Mouse (Mus musculus) urinary bladder, postnatal 25 days (tissue): ENCODE results near the gene Pbx4.
A peak's percentile ranks its signal among the peaks of the same experiment; 100 is the strongest.

Experiments used
- DNase-seq: peaks from one replicate; pipeline ENCODE4 v3.0.0; 2022; ENCODE audit warnings: low spot score

Gene Pbx4

DNA sequence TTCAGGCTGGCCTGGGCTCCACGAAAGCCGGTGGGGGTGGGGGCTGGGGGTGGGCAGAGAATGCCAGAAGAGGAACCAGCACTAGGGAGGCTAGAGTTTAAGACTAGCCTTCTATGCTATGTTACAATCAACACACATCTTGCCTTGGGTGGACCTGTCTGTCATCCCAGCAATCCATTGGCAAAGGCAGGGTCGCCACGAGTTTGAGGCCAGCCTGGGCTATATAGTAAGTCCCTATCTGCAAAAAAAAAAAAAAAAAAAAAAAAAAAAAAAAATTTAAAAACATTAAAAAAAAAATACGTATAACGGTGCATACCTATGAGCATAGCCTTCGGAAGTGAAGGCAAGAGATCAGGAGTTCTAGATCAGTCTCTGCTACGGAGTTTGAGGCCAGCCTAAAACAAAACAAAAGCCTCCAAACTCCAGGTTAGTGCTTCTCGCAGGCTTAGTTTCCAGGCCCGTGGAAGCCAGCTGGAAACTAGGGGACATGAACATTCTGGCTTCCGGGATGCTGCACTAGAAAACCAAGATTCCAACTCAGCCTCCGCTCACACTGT, 68.7 kb downstream of the Pbx4 start:
- DNase-seq = no peak

GRCm38 (mm10) chr8:69901484-69902162, 69.3 kb downstream of the Pbx4 start:
- DNase-seq = peak; percentile 97

- peak; percentile 39 for DNase-seq
Observed at GRCm38 (mm10) chr8:69902163-69903062, 70.1 kb downstream of the Pbx4 start, which contains the start of the genes Tssk6, Ndufa13 and Yjefn3. Tssk6 (plus strand) TSS chr8:69902184. Ndufa13 (minus strand) TSS chr8:69902558. Yjefn3 (minus strand) TSS chr8:69902712.

DNA sequence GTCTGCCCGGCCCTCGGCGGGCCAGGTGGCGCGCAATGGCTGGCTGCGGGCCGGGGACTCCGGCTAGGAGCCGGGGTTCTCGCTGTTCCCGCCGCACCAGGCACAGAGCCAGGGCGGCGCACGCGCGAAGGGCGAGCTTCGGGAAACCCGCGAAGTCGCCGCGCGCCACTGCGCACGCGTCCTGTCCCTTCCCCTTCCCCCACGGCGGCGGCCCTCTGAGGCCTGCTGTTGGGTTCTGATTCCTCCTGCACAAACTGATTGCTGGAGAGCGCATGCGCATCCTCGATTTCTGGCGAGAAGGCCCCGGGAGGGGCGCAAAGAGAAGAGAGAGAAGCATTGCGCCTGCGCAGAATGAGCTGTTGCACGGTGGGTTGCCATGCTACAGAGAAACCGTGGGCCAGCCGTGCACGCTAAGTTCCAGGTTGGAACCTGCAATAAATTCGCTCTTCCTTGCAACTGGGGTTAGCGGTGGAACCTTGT, 70.8 kb downstream of the Pbx4 start:
- DNase-seq = peak; percentile 97

DNA sequence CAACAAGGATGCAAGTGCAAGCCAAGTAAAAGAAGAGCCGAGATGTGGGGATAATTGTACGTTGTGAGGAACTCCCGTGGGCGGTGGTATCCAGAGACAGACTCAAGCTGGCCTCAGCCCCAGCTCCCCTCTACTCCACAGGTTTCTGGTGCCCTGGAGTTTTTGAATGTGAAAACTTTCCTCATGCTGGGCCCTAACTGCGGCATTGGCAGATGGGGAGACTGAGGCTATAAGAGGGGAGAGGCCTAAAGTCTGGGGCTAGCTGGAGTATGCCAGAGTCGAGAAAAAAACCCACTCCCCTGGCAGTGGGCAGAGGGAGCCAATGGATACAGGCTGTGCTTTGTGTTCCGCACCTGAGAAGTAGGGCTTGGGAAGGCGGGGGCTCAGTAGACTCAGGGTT, 71.8 kb downstream of the Pbx4 start:
- no peak for DNase-seq

- no peak for DNase-seq
Observed at GRCm38 (mm10) chr8:69906260-69906659, 74.0 kb downstream of the Pbx4 start.

DNA sequence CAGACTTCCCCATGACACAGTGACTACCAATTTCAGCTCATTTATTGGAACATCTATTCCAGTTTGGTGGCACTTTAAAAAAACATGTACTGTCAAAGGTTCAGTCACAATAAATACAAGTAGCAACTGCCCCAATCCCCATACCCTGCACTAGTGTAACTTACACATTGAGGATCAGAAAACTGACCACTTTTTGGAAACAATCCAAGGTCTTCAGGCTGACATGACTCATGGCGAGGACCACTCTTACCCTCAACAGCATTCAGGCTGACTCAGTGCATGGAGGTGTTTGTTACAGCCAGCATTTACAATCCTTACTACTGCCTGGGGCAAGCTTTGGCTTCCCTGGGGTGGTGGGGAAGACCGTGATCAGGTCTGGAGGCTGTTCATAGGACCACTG, 74.8 kb downstream of the Pbx4 start:
- no peak for DNase-seq

DNA sequence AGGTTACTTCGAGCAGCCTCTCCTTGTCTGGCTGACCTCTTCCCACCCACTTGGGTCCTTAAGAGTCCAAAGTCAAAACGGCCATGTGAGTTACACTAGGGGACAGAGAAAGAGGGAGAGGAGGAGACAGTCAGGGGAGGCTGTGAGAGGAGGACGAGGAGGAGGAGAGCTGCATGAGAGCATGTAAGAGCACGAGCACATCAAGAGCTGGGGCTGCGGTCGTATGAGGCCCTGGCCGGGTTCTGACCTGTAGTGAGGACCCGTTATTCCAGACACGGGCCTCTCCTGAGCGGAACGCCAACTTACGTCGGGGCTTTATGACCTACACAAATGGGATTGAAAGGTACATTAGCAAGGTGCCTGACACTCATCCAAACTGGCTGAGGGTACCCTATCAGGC, 79.6 kb downstream of the Pbx4 start:
- DNase-seq = no peak

DNA sequence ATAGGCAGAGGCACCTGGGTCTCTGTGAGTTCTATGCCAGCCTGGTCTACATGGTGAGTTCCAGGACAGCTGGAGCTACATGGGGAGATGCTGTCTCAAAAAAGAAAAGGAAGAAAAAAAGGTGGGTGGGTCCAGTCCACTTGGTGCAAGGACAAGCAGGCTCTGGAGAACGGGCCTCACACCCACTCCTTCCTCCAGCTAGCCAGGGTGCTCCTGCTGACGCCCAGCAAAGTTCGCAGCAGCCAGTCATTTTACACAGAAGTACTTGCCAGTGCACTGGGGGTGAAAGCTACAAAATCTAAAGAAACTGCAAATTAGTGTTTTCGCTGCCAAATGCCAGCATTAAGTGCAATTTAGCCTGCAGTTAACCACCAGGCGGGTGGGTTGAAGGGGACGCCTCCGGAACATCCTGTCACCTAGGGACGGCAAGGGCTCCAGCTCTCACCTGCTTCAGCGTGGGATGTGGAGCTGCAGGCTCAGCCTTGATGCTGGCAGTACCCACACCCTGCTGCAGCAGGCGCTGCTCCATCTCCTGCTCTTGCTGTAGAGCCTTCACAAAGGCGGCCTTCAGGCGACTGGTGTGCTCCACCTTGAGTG, 80.3 kb downstream of the Pbx4 start:
- DNase-seq = no peak

DNA sequence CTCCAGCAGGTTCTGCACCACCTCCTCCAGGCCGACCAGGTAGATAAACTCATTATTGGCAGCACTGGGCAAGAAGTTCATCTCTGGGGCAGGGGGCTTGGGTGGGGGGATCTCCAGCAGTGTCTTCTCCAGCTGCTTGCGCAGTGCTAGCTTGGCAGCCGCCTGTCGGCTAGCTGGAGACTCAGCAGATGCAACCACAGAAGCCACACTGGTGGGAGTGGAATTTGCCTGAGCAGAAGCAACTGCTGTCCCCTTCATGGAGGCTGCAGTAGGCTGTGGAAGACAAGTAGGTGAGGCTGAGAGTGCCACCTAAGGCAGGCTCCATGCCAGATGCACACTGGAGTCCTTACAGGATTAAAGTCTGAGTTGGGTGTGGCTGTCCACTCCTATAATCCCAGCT, 82.2 kb downstream of the Pbx4 start:
- DNase-seq = no peak

DNA sequence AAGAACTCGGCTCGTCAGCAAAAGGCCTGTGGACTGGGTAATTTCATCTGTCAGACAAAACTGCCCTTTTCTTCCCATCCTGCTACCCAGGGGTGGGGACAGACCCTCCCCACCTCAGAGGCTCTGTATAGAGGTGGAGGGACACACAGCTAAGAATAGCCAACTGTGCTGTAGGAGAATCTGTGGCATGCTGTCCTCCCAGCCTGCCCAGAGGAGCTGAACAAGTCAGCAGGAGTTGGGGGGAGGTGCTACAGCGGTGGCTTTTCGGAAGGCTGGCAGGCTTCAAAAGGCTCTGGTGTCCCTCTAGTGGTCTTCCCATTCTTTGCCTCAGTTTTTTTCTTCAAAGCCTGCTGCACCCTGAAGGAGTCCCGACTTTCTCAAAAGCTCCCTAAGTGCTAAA, 83.5 kb downstream of the Pbx4 start:
- DNase-seq = no peak

GRCm38 (mm10) chr8:69918506-69918905, 86.2 kb downstream of the Pbx4 start:
- DNase-seq = no peak

- DNase-seq = peak; percentile 61
Observed at GRCm38 (mm10) chr8:69919010-69919409, 86.7 kb downstream of the Pbx4 start.

GRCm38 (mm10) chr8:69919876-69920662, 87.8 kb downstream of the Pbx4 start:
- DNase-seq = peak; percentile 46

DNA sequence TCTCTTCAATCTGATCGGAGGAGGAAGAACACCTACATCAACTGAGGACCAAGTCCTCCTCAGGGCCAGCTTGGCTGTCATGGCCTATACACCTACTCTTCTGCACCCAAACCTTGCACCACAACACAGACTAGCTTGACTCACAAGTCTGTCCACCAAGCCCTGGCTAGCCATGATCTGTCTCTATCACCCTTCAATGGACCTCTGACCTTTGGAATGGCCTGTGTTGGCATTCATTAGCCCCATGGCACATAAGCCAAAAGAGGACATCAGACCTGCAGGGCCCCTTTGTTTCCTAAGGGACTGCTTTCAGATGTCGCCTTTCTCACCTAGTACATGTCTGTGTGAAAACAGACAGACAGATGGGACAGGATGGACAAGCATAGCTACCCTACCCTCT, 88.8 kb downstream of the Pbx4 start:
- no peak for DNase-seq
